Mouse (Mus musculus) neutrophil, adult 5-6 weeks (primary cell): Measurements from ENCODE around the gene Olfr314. TPM values are rescaled to one million over a fixed set of nuclear protein-coding genes. Genes with fewer than 3 reads are reported as not detected.
"Not testable (repeated sequence)": the region's sequence is repeated elsewhere in the genome, so short reads cannot be mapped to it uniquely, and the experiment has no call there.

Experiments used
- ATAC-seq: fragments of 151-379, 151-347 bp; 2 replicates; pipeline ENCODE4 v1.8.0; 2017; ENCODE audit warnings: mild to moderate bottlenecking, moderate TSS enrichment; ENCODE audit not compliant: insufficient number of reproducible peaks, poor library complexity, low FRiP score, severe bottlenecking; ENCODE audit errors: extremely low read depth
- total RNA-seq: library from RNA; stranded (forward); fragments of 200-1000 nt; gene quantifications from 2 replicates; pipeline ENCODE4 v1.2.3, GENCODE M21; 2017

Olfr314 gene
- total RNA-seq, 1 experiment from 2014 or later = not detected

DNA sequence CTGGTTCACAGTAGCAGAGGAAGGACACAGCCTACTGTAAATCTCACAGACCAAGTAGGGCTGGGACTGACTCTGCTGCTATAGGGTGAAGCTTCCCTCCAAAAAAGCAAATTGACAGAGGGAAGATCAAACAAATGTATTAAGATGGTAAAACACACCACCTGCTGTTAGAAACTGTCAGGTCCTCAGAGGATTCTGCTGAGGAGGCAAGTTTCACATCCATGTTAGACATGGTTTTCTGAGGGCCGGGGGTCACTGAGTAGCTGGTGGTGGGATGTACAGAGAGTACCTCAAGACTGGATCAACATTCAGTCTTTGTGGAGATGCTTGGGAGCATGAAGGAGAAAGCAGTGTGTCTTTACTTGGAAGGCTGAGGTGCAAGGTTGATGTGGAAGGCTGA is 32.9 kb downstream of the Olfr314 start:
- ATAC-seq = no peak

DNA sequence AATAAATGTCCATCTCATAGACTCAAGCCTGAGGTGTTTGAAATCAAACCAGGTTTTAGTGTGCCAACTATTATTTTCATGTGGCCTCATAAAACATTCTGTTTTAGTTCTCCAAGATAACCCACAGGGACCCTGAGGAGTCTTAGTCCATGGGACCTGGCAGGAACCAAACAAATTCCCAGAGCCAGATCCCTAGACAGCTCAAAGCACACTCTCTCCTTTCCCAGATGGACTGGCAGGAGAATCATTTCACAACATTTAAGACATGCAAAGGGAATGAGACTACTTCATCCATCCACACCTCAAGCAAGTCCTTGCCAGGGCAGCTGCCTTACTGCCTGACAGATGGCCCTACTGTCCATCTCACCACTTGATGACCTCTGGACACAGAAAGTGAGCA is 46.2 kb downstream of the Olfr314 start, which contains the start of gene Olfr312:
Olfr312 (plus strand) TSS at position 301 of the 400 bp plus-strand sequence.
- ATAC-seq = not testable (repeated sequence)

GRCm38 (mm10) chr11:58829764-58830163 is 47.0 kb downstream of the Olfr314 start:
- ATAC-seq = no peak

DNA sequence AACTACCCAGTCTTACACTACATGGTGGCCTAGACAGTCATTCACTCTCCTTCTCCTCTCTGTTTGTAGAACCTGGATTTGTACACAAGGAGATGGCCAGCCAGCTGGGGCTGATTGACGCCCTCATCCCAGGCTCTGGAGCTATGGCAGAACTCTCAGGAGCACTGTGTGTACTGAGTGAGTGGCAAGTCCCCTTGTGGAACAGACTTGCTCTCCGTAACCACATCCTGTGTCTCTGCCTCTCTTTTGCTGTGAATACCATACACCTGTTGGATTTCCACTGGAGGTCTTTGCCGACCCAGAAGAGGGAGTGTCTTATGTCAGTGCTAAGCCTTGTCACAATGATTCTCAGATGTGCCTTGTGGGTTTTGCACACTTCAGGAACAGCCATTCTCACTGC is 49.8 kb downstream of the Olfr314 start:
- not testable (repeated sequence) for ATAC-seq

Other genes starting within 250 kb of the Olfr314 start
- gene Olfr330, start 248.1 kb upstream of the Olfr314 start, total RNA-seq = not detected in 2 replicates
- gene Olfr329-ps, start 236.5 kb upstream of the Olfr314 start, total RNA-seq = not detected in 2 replicates
- 0.12 TPM in 1 of 2 replicates, not detected in the other for gene Olfr328, start 227.3 kb upstream of the Olfr314 start, total RNA-seq
- gene Olfr224, start 212.4 kb upstream of the Olfr314 start, total RNA-seq = not detected in 2 replicates
- not detected in 2 replicates for gene Olfr325, start 205.2 kb upstream of the Olfr314 start, total RNA-seq
- gene Olfr324, start 187.8 kb upstream of the Olfr314 start, total RNA-seq = not detected in 2 replicates
- gene 2210407C18Rik, start 166.9 kb upstream of the Olfr314 start, total RNA-seq = not detected in 2 replicates
- not detected in 2 replicates for gene Olfr323, start 152.5 kb upstream of the Olfr314 start, total RNA-seq
- 0.35 and 0.49 TPM in 2 replicates for gene Trim58, start 142.5 kb upstream of the Olfr314 start, total RNA-seq
- gene Olfr322, start 124.2 kb upstream of the Olfr314 start, total RNA-seq = not detected in 2 replicates
- not detected in 2 replicates for gene Olfr320, start 101.9 kb upstream of the Olfr314 start, total RNA-seq
- not detected in 2 replicates for gene Olfr319, start 83.8 kb upstream of the Olfr314 start, total RNA-seq
- 0.23 TPM in 1 of 2 replicates, not detected in the other for gene Olfr318, start 58.9 kb upstream of the Olfr314 start, total RNA-seq
- gene Olfr317, start 43.7 kb upstream of the Olfr314 start, total RNA-seq = not detected in 2 replicates
- gene Olfr316, start 30.2 kb upstream of the Olfr314 start, total RNA-seq = not detected in 2 replicates
- not detected in 2 replicates for gene Olfr315, start 9.8 kb upstream of the Olfr314 start, total RNA-seq
- not detected in 2 replicates for gene Fam183b, start 19.0 kb downstream of the Olfr314 start, total RNA-seq
- not detected in 2 replicates for gene Olfr313, start 32.0 kb downstream of the Olfr314 start, total RNA-seq
- gene Olfr312, start 46.3 kb downstream of the Olfr314 start, total RNA-seq = not detected in 2 replicates
- gene Olfr311, start 56.3 kb downstream of the Olfr314 start, total RNA-seq = not detected in 2 replicates
- gene Gm12258, start 64.2 kb downstream of the Olfr314 start, total RNA-seq = 12.1 and 16.8 TPM in 2 replicates
- 7.9 and 8.8 TPM in 2 replicates for gene 2810021J22Rik, start 84.3 kb downstream of the Olfr314 start, total RNA-seq
- gene Zfp39, start 121.3 kb downstream of the Olfr314 start, total RNA-seq = 14.6 and 14.7 TPM in 2 replicates
- gene Btnl10, start 135.0 kb downstream of the Olfr314 start, total RNA-seq = 0.23 and 0.61 TPM in 2 replicates
- gene Rnf187, start 156.0 kb downstream of the Olfr314 start, total RNA-seq = 60.8 and 72.2 TPM in 2 replicates
- 3.7 and 8.1 TPM in 2 replicates for gene Hist3h2ba, start 166.0 kb downstream of the Olfr314 start, total RNA-seq
- 65.3 TPM in 2 replicates for gene Hist3h2a, start 171.7 kb downstream of the Olfr314 start, total RNA-seq
- 0.12 and 0.35 TPM in 2 replicates for gene Trim17, start 171.7 kb downstream of the Olfr314 start, total RNA-seq
- 106 and 107 TPM in 2 replicates for gene Trim11, start 195.1 kb downstream of the Olfr314 start, total RNA-seq